Mouse (Mus musculus) hematopoietic stem cell, adult 5-6 weeks (primary cell): ENCODE data around the gene Rap1a. TPM values are rescaled to one million over a fixed set of nuclear protein-coding genes. Genes with fewer than 3 reads are reported as not detected.

ENCODE experiments used
- ATAC-seq, 2 experiments: fragments of 125-278 bp in 1 of 2; replicated peaks in 1 of 2; 2 replicates each; pipeline ENCODE4 v1.8.0; 2016 to 2017; ENCODE audit warnings: inconsistent platforms in 2 of 2, mild to moderate bottlenecking in 2 of 2, moderate number of reproducible peaks in 2 of 2, low read depth in 1 of 2, moderate TSS enrichment in 1 of 2; ENCODE audit not compliant: low FRiP score in 2 of 2, poor library complexity in 2 of 2, severe bottlenecking in 2 of 2, insufficient read depth in 1 of 2, low TSS enrichment in 1 of 2
- total RNA-seq: library from RNA; stranded (forward); fragments of 172-1452, 232-1000 nt; gene quantifications from 2 replicates; pipeline ENCODE4 v1.2.3, GENCODE M21; 2017

Gene Rap1a
- total RNA-seq, 1 experiment from 2014 or later = 153 TPM

DNA sequence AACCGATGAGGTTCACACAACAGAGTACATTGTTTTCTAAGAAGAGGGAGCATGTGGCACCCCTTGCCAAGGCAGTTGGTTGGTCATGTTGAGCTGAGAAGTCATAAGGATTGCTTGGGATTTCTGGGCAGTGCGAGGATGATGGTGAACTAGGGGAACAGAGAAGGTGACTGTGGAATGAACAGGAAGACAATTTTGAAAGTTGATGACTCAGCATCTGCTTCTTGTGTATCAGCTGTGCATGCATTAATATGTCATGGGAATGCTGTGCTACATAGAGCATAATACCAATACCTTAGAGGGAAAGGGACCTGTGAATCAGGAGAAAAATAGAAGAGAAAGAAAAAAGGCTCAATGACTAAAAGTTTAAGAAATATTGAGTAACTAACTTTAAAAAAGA lies 10.0 kb upstream of the Rap1a start:
- ATAC-seq = no peak

DNA sequence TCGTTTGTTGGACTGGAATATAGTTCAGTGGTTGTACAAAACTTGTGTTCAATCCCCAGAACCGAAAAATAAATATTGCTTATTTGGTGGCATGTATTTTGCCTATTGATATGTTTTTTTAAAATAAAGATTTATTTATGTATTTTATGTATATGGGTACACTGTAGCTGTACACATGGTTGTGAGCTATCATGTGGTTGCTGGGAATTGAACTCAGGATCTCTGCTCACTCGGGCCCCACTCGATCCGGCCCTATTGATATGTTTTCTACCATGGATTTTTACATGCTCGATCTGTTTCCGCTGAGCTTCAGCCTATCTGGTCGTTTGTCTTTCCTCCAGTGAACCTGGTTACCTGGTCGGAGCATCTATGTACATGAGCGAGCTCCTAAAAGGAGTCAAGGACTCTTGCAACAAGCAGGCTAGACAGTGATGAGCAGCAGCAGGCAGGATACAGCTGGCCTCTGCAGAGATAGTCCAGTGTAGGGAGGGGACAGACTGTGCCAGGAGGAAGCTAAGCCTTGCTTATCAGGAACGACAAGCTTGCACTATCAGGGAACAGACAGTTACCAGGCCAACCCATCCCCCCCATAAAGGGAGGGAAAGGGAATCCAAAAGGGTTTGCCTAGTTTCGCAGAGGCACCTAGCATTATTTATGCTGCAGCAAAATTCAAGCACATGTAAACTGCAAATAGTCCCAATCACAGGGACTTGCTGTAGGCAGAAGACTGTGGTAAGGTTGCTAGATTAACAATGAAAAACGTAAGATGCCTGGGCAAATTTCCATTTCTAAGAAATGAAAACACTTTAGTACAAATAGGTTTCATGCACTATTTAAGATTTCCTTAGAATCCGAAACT lies 7.3 kb upstream of the Rap1a start:
- ATAC-seq = peak; percentile 58 to 77

DNA sequence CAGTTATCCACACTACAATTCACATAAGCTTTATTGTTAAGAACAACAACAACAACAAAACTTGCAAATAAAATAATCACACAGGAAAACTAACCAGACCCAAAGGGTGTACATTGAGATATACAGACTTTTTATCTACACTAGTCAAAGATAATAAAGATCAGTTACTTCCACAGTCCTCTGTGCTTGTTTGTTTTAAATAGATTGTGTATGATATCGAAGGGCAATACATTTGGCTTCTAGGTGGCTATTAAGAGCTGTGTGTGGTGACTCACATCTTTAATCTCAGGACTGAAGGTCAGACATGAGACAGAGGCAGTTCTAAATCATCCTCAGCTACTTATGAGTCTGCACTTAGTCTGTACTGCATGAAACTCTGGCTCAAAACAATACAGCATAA lies 6.5 kb upstream of the Rap1a start:
- no peak for ATAC-seq

DNA sequence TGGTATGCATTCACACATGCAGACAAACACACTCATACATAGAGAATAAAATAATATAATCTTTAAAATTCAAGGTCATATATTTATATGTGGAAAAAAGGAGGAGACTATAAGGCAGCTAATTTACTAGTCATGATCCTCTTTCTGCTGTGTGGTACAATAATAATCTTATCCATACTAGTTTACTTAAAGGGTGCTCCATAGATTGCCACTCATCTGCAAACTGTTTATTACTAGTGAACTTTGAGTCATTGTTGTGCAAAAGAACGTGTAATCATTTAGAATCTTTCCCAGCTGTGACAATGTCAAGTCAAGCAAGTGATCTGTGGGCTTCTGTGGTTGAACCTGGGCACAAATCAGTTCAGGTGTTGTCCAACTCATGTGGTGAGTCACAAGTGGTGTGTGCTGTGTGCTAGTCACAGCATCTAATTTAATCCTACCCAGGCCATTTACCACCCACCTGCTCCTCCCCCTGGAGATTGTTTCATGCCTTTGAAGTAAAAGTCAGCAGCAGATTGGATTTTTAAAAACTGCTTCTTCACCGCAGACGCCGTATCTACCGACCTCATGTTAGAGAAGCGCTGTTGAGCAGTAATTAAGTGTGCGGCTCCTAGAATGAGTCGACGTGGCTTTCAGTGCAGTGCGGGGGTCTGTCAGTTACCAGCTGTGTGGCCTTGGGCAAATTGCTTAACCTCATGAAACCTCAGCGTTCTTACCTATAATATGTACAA lies 5.5 kb upstream of the Rap1a start:
- ATAC-seq = no peak

DNA sequence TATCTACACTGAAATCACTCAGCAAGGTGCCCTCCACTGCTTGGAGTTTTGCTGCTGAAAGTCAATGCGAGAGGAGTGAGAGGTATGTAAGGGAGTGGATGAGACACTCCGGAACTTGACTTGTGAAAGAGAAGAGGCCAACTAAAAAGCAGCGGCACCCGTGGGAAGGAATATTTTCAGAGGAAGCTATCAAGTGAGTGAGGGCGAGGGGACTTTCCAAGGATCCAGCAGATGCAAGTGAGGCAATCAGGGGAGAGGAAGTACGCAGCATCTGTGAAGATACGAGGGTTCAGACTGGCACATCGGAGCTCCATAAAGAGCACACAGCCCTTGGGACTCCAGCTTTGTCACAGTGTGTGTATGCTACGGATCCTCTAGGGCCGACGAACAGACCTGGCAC lies 2.5 kb upstream of the Rap1a start:
- ATAC-seq = no peak

DNA sequence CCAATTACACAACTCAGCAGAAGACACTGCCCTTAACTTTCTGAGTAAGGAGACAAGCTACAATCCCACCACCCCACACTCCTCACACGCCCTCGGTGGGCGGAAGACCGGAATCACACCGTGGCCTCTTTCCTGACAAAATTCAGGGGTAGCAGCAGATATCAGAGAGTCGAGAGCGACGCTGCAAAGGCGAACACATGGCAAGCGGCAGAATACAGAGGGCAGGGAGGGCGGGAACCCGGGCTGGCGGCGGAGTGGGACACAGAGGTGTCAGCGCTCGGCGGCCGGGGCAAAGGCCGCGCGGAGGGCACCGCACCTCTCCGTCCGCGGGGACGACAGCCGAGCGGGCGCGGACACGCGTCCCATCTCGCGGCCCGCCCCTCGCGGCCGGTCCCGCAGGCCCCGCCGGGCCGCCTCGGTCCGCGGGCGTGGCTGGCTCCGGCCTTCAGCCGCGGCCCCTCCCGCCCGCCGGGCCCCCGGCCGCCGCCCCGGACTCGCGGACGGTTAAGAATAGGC lies 403 bp downstream of the Rap1a start:
- ATAC-seq = peak; percentile 12 to 18; a peak in 1 of 4 replicates

DNA sequence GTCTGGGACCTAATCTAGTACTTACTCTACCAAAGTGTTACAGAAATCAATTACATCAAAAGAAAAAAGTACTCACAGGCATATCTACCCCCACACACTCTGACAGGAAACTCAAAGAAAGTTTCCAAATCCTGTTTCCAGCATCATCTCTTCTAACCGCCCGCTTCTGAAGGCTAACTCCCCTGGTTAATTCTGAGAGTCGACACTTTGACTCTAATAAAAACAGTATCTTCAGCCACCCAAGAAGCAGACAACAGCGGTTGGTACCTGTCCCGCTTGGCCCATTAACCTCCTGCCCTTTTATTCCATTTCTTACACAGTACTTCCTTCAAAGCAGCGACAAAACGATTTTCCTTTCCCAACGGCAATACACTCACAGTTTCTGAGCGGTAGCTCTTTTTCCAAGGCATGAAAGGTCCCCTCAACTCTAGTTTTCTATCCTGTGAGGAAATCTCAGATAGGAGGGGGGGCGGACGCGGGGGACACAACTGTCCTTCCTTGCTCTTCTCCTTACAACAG lies 921 bp downstream of the Rap1a start:
- ATAC-seq = peak in 1 of 2 experiments; percentile 4; a peak in 1 of 4 replicates

DNA sequence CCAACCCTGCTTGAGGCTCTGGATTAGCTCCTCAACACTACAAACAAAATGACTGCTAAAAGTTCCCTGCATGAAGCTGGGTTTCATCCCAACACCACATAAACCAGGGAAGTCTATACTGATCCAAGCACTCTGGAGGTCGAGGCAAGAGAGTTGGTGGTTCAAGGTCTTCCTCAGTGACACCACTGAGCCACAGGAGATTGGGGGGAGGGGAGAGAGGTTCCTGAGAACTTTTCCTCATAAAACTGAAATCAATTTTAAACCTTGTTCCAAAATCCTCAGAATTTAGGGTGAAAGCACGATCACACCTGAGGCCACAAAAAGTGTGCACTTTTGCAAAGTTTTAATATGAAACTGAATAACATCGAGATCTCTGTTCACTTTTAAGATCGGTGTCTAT lies 1.8 kb downstream of the Rap1a start:
- no peak for ATAC-seq

DNA sequence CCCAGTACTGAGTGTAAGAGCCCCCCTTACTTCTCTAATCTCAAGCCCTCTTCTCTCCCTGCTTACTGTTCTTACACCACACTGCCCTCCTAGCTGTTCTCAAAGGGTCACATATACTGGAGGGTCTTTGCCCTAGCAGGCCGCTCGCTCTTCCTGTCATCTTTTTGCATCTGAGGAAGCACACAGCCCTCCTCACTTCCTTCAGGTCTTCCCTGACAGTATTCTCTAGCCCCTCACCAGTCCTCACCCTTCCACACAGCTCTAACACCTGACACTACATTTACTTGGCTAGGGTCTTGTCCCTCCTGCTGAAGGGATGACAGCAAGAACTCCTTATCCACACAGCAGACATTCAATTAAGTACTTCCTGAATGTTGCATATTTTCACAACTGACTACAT lies 2.4 kb downstream of the Rap1a start:
- no peak for ATAC-seq

DNA sequence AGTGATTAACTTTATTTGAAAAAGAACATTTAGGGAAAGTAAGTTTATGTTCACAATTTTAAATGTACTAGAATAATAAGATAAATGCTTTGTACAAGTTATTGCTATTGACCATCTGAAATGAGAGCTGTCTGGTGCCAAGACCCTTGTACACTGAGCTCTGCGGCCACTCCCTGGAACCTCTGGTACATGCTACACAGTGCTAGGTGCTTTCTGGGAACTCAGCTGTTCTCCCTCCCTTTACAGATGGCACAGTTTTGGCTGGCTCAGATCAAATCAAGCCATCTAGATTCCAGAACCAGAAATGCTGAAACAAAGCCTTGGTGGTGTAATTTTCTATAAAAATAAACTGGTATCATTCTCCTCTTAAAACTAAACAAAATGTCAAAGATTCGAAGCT lies 3.7 kb downstream of the Rap1a start:
- no peak for ATAC-seq

DNA sequence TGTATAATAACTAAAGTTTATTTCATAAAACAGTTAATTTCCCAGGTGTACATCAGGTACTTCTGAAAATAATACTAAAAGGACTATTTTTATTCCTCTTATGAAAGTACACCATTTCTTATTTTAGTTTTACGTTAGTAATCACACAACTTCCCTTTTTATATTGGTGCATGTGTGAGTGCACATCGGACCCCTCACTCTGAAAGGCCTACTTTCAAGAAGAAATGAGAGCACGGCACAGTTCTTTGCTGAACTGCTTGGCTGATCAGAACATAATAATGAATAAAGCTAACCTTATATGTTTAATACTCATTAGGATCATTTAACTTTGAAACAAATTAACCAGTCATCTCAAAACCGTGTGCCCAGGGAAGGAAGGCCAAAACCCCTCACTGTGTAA lies 4.4 kb downstream of the Rap1a start:
- ATAC-seq = no peak

DNA sequence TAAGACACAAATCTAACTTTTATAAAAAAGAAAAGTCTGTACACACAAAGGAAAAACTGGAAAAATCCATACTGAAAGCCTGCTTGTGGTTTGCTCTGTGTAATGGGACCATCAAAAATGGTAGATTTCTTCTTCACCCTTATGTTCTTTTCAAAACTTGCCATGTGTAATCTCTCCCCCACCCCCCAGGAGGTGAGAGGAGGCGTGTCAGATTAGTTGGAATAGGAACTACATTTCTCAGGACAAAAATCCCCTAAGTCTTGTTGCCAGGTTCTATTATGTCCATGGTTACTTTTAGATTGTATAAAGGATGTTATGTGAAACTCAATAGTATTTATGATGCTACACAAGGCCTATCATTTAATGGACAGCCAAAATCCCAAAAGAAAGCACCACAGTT lies 6.8 kb downstream of the Rap1a start:
- ATAC-seq = no peak

DNA sequence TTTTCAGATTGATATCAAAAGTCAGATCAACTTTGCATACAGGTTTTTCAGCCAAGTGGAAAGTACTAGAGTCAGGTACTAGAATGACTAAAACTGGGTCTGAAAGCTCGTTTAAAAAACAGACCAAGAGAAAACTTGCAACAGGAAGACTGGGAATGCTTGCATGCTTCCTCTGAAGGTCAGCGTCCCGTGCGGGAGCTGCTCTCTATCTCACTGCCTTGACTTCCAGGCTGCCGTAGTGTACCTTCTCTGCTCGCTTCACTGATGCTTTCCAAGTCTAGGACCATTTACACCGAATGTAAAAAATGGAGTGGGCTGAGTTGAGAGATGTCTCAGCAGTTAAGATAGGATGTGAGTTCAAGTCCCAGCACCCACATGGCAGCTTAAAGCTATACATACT lies 8.8 kb downstream of the Rap1a start:
- ATAC-seq = no peak

DNA sequence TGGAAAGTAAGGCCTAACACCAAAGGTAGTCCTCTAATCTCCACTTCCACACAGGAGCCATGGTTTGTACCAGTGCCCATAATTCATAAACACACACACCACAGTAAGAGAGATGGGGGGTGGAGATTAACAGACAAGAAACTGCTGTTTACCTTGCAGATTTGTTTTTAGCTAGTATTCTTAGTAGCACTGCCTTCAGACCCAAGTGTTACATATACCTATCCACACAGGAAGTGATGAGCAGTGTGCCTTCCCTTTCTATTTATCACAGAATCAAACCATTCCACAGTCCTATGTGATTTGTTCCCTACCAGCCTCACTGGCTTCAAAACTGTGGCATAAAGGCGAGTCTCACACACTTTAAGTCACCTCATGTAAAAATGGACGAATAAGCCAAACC lies 10.0 kb downstream of the Rap1a start:
- ATAC-seq = no peak

DNA sequence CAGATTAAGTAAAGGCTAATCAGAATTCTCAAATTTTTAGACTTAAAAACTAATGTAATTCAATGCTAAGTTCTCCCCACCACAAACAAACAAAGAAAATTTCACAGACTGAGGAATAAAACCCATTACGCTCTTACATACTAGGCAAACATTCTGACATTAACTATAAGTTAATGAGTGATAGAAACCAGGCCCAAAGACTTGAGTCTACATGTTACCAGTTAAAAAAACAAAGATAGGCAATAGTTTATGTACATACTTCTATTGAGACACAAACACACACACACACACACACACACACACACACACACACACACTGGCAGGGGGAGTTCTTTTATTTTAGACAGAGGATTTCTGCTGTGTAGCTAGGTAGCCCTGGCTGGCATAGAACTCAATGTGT lies 10.8 kb downstream of the Rap1a start:
- no peak for ATAC-seq

DNA sequence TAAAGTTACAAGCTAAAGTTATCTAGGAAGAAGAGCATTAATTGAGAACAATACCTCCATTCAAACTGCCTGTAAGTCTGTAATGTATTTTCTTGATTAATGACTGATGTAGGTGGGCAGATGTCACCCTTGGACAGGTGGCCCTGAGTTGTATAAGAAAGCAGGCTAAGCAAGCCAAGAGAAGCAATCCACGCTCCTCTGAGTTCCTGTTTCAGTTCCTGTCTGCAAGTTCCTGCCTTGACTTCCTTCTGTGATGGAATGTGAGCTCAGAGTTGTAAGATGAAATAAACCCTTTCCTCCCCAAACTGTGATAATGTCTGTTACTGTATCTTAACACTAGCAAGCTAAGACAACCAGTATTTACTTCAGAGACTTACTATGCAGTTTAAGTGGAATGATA lies 11.4 kb downstream of the Rap1a start:
- no peak for ATAC-seq

DNA sequence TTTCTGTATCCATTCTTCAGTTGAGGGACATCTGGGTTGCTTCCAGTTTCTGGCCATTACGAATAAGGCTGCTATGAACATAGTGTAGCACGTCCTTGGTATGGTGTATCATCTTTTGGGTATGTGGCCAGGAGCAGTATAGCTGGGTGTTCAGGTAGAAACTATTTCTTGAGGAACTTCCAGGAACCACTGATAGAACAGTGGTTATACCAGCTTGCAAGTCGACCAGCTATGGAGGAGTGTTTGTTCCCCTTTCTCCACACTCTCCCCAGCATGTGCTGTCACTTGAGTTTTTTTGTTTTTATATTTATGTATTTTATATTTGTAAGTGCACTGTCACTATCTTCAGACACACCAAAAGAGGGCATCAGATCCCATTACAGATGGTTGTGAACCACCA lies 13.8 kb downstream of the Rap1a start:
- no peak for ATAC-seq

DNA sequence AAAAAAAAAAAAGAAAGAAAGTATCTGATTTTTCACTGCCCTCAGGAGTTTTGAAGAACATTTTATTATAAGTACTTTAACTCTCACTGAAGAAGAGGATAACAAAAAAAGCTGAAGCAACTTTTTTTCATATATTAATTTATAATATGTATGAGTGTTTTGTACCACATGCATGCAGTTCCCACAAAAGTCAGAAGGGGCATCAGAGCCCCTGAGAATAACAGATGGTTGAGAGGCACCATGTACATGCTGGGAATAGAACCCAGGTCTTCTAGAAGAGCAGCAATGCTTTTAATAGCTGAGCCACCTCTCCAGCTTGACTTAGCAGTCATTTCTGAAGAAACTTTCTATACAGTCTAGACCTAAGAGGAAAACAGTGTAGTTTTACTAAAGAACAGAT lies 15.3 kb downstream of the Rap1a start:
- no peak for ATAC-seq
